Mouse (Mus musculus) small intestine, adult 2 months (tissue): Measurements from ENCODE around the gene Syndig1.

ENCODE experiments used
- CTCF ChIP-seq: fragments of 200-500 bp; IDR thresholded peaks from 2 replicates; pipeline ENCODE4 v1.5.1; 2012; ENCODE audit warnings: low read depth, mild to moderate bottlenecking, control low read depth, inconsistent platforms, low read length, moderate library complexity, mixed read lengths; ENCODE audit not compliant: insufficient replicate concordance, insufficient read length; ENCODE audit errors: extremely low read depth
- POLR2A ChIP-seq: fragments of 200-500 bp; IDR thresholded peaks from 2 replicates; pipeline ENCODE4 v1.6.1; 2012; ENCODE audit warnings: low read depth, mild to moderate bottlenecking, control low read depth, inconsistent platforms, low read length, moderate library complexity

- TF ChIP-seq CTCF (no peak), POLR2A (no peak)
Measured at GRCm38 (mm10) chr2:149973583-149973982, 144.6 kb downstream of the Syndig1 start.
